8 mouse cellular contexts compared by ENCODE assay signal in genomic region chr7:27490227-27490542, GRCm38 (mm10). TPM values are rescaled to one million over a fixed set of nuclear protein-coding genes. Genes with fewer than 3 reads are reported as not detected.
DNase-seq lines count a peak whose midpoint lies in the region; ATAC-seq and TF ChIP-seq lines count a peak whose summit lies in the region.

No protein-coding gene starts in this region.

- peak overlapping the region; percentile 83 for H3K27ac ChIP-seq in left cerebral cortex, adult 2 months
- peak overlapping the region; percentile 89 for H3K27ac ChIP-seq in embryonic facial prominence, embryonic 13.5 days
- H3K27ac ChIP-seq in intestine, embryonic 14.5 days (ENCODE audit: low read depth) = peak overlapping the region; percentile 94
- H3K27ac ChIP-seq in midbrain, postnatal 0 days (ENCODE audit: low read depth, low read length) = peak overlapping the region; percentile 6; the same call in 1 of the 2 replicates

- no peak for ATAC-seq in embryonic facial prominence, embryonic 13.5 days (ENCODE audit: insufficient number of reproducible peaks, insufficient read depth, low FRiP score, low TSS enrichment, low read depth)
- ATAC-seq in intestine, embryonic 14.5 days (replicated peaks; ENCODE audit: low FRiP score, low TSS enrichment, low read depth) = no peak
- ATAC-seq in midbrain, postnatal 0 days (ENCODE audit: low FRiP score) = no peak

- TF ChIP-seq CTCF in left cerebral cortex, adult 2 months (IDR thresholded peaks at IDR 0.05) = no peak
- TF ChIP-seq CTCF in midbrain, postnatal 0 days (IDR thresholded peaks at IDR 0.05) = no peak

- H3K4me1 ChIP-seq in embryonic facial prominence, embryonic 13.5 days = peaks cover 39% of the 10 kb centered on the region
- peaks cover 19% of the 10 kb centered on the region for H3K4me1 ChIP-seq in intestine, embryonic 14.5 days (replicated peaks; ENCODE audit: control insufficient read depth, insufficient read depth, low read length)
- no peaks in the 10 kb centered on the region for H3K4me1 ChIP-seq in midbrain, postnatal 0 days (ENCODE audit: insufficient read depth, low read length)

- peak overlapping the region; percentile 45 for H3K4me3 ChIP-seq in left cerebral cortex, adult 2 months
- H3K4me3 ChIP-seq in embryonic facial prominence, embryonic 13.5 days = peak overlapping the region; percentile 41
- peak overlapping the region; percentile 31 for H3K4me3 ChIP-seq in intestine, embryonic 14.5 days (ENCODE audit: low read depth, low read length)
- H3K4me3 ChIP-seq in midbrain, postnatal 0 days (ENCODE audit: low read depth, low read length) = no peak overlapping the region; the same call in 1 of the 2 replicates

- peaks cover 14% of the 10 kb centered on the region for H3K36me3 ChIP-seq in embryonic facial prominence, embryonic 13.5 days
- peaks cover 9% of the 10 kb centered on the region for H3K36me3 ChIP-seq in intestine, embryonic 14.5 days (ENCODE audit: control insufficient read depth, insufficient read depth, low read length)
- H3K36me3 ChIP-seq in midbrain, postnatal 0 days (ENCODE audit: insufficient read depth, low read length) = no peaks in the 10 kb centered on the region

- H3K4me2 ChIP-seq in embryonic facial prominence, embryonic 13.5 days = peak overlapping the region; percentile 67
- H3K4me2 ChIP-seq in intestine, embryonic 14.5 days (ENCODE audit: low read length) = peak overlapping the region; percentile 55
- H3K4me2 ChIP-seq in midbrain, postnatal 0 days (ENCODE audit: low read depth, low read length, poor library complexity, severe bottlenecking) = peak overlapping the region; percentile 40

- DNase-seq in left cerebral cortex, adult 2 months (ENCODE audit: extremely low spot score in 1 of 2, low spot score in 2 of 2) = no peak
- DNase-seq in left cerebral cortex, postnatal 36 days (ENCODE audit: low spot score in 2 of 2) = no peak
- no peak for DNase-seq in intestine, embryonic 14.5 days (ENCODE audit: low spot score)
- DNase-seq in midbrain, postnatal 0 days (ENCODE audit: low spot score) = no peak
- DNase-seq in cerebellum, postnatal 25 days = no peak
- no peak for DNase-seq in urinary bladder, postnatal 14 days (ENCODE audit: low spot score)
- DNase-seq in T-cell, adult 2 months (ENCODE audit: low spot score) = no peak

- no peaks in the 10 kb centered on the region for H3K9me3 ChIP-seq in embryonic facial prominence, embryonic 13.5 days
- H3K9me3 ChIP-seq in intestine, embryonic 14.5 days (ENCODE audit: control insufficient read depth, low read length) = no peaks in the 10 kb centered on the region
- H3K9me3 ChIP-seq in midbrain, postnatal 0 days (ENCODE audit: low read length) = no peaks in the 10 kb centered on the region

- H3K27me3 ChIP-seq in embryonic facial prominence, embryonic 13.5 days = no peaks in the 10 kb centered on the region
- no peaks in the 10 kb centered on the region for H3K27me3 ChIP-seq in intestine, embryonic 14.5 days (replicated peaks; ENCODE audit: control insufficient read depth, insufficient read depth, low read length)
- no peaks in the 10 kb centered on the region for H3K27me3 ChIP-seq in midbrain, postnatal 0 days (ENCODE audit: insufficient read depth, low read length)

- WGBS in embryonic facial prominence, embryonic 13.5 days = 12% methylated on average over 4 of the region's 4 CpGs
- WGBS in intestine, embryonic 14.5 days = 28% methylated on average over 4 of the region's 4 CpGs
- WGBS in midbrain, postnatal 0 days = 42% methylated on average over 4 of the region's 4 CpGs

- H3K9ac ChIP-seq in embryonic facial prominence, embryonic 13.5 days = peak overlapping the region; percentile 72
- H3K9ac ChIP-seq in intestine, embryonic 14.5 days (ENCODE audit: low read length) = peak overlapping the region; percentile 51
- no peak overlapping the region; the same call in 1 of the 2 replicates for H3K9ac ChIP-seq in midbrain, postnatal 0 days (replicated peaks; ENCODE audit: low read length, poor library complexity, severe bottlenecking)

- intact Hi-C loops in left cerebral cortex, adult 2 months (cut with DNase I) = loop anchor here (1.0 to 5.0 kb wide), 3 partner anchors 17 to 153 kb away; partner anchors contain the start of genes Akt2, Ltbp4 and Sertad3
- intact Hi-C loops in left cerebral cortex, postnatal 36 days (cut with DNase I) = no loop called here

RNA-seq across cellular contexts. Expression of gene Sertad1, which starts 3.5 kb away (rescaled TPM):
- 10 to 100 TPM; 18.8 to 21.7 TPM for total RNA-seq in left cerebral cortex, adult 2 months (2021)
- 10 to 100 TPM; 17.2 to 20.0 TPM for total RNA-seq in left cerebral cortex, postnatal 36 days (2021)
- polyA plus RNA-seq in embryonic facial prominence, embryonic 13.5 days (2015; fragmentation: Nextera tagmentation; extraction: Ambion mirVana) = 34.7 and 40.1 TPM in 2 replicates
- polyA plus RNA-seq in intestine, embryonic 14.5 days (2014; fragmentation: Nextera tagmentation; extraction: Ambion mirVana) = 33.9 and 38.4 TPM in 2 replicates
- total RNA-seq in midbrain, postnatal 0 days (2014; rRNA removed) = 9.3 and 10.5 TPM in 2 replicates
- polyA plus RNA-seq in midbrain, postnatal 0 days (2015; fragmentation: Nextera tagmentation; extraction: Ambion mirVana) = 6.9 and 7.3 TPM in 2 replicates

RNA-seq across cellular contexts. Expression of gene Prx, which starts 8.9 kb away (rescaled TPM):
- total RNA-seq in left cerebral cortex, adult 2 months (2021) = under 1 TPM; 0.47 to 0.50 TPM
- under 1 TPM; 0.25 to 0.48 TPM for total RNA-seq in left cerebral cortex, postnatal 36 days (2021)
- 5.8 and 6.3 TPM in 2 replicates for polyA plus RNA-seq in embryonic facial prominence, embryonic 13.5 days (2015; fragmentation: Nextera tagmentation; extraction: Ambion mirVana)
- polyA plus RNA-seq in intestine, embryonic 14.5 days (2014; fragmentation: Nextera tagmentation; extraction: Ambion mirVana) = 1.5 and 1.6 TPM in 2 replicates
- total RNA-seq in midbrain, postnatal 0 days (2014; rRNA removed) = 3.2 and 3.4 TPM in 2 replicates
- 1.5 and 1.9 TPM in 2 replicates for polyA plus RNA-seq in midbrain, postnatal 0 days (2015; fragmentation: Nextera tagmentation; extraction: Ambion mirVana)

RNA-seq across cellular contexts. Expression of gene Sertad3, which starts 16.6 kb away (rescaled TPM):
- 1 to 10 TPM; 3.3 TPM for total RNA-seq in left cerebral cortex, adult 2 months (2021)
- 1 to 10 TPM; 2.7 to 2.8 TPM for total RNA-seq in left cerebral cortex, postnatal 36 days (2021)
- 33.6 and 38.2 TPM in 2 replicates for polyA plus RNA-seq in embryonic facial prominence, embryonic 13.5 days (2015; fragmentation: Nextera tagmentation; extraction: Ambion mirVana)
- 25.2 and 29.0 TPM in 2 replicates for polyA plus RNA-seq in intestine, embryonic 14.5 days (2014; fragmentation: Nextera tagmentation; extraction: Ambion mirVana)
- total RNA-seq in midbrain, postnatal 0 days (2014; rRNA removed) = 5.0 and 5.7 TPM in 2 replicates
- 4.0 and 4.3 TPM in 2 replicates for polyA plus RNA-seq in midbrain, postnatal 0 days (2015; fragmentation: Nextera tagmentation; extraction: Ambion mirVana)

RNA-seq across cellular contexts. Expression of gene Hipk4, which starts 32.9 kb away (rescaled TPM):
- under 1 TPM in 1 of 2 experiments, not detected in 1; 0.16 TPM for total RNA-seq in left cerebral cortex, adult 2 months (2021)
- total RNA-seq in left cerebral cortex, postnatal 36 days (2021) = under 1 TPM in 1 of 2 experiments, not detected in 1; 0.22 TPM
- polyA plus RNA-seq in embryonic facial prominence, embryonic 13.5 days (2015; fragmentation: Nextera tagmentation; extraction: Ambion mirVana) = 0.92 and 1.1 TPM in 2 replicates
- polyA plus RNA-seq in intestine, embryonic 14.5 days (2014; fragmentation: Nextera tagmentation; extraction: Ambion mirVana) = 0.83 and 1.2 TPM in 2 replicates
- total RNA-seq in midbrain, postnatal 0 days (2014; rRNA removed) = 0.66 and 1.8 TPM in 2 replicates
- 0.88 and 1.0 TPM in 2 replicates for polyA plus RNA-seq in midbrain, postnatal 0 days (2015; fragmentation: Nextera tagmentation; extraction: Ambion mirVana)

RNA-seq across cellular contexts. Expression of gene Blvrb, which starts 42.4 kb away (rescaled TPM):
- 10 to 100 TPM; 18.1 to 18.3 TPM for total RNA-seq in left cerebral cortex, adult 2 months (2021)
- 10 to 100 TPM; 17.0 to 18.0 TPM for total RNA-seq in left cerebral cortex, postnatal 36 days (2021)
- polyA plus RNA-seq in embryonic facial prominence, embryonic 13.5 days (2015; fragmentation: Nextera tagmentation; extraction: Ambion mirVana) = 46.1 and 52.9 TPM in 2 replicates
- 52.3 and 54.0 TPM in 2 replicates for polyA plus RNA-seq in intestine, embryonic 14.5 days (2014; fragmentation: Nextera tagmentation; extraction: Ambion mirVana)
- 13.7 and 19.5 TPM in 2 replicates for total RNA-seq in midbrain, postnatal 0 days (2014; rRNA removed)
- polyA plus RNA-seq in midbrain, postnatal 0 days (2015; fragmentation: Nextera tagmentation; extraction: Ambion mirVana) = 15.9 and 18.3 TPM in 2 replicates

Comparison
In these comparisons a context has a peak if more than half of its experiments do, and no peak if none do; other contexts are left out.
1. H3K27ac ChIP-seq: peak in every context shown above with its lines; median percentile 94 in intestine, embryonic 14.5 days; 89 in embryonic facial prominence, embryonic 13.5 days; 83 in left cerebral cortex, adult 2 months; 6 in midbrain, postnatal 0 days.